Mouse (Mus musculus) c-Kit-positive CD71-negative TER-119-negative erythroid progenitor cells, embryonic 14.5 days (primary cell): ENCODE measurements around the gene Nt5e.

Experiments used
- DNase-seq: peaks from one replicate; pipeline ENCODE4 v3.0.0-alpha.2; 2013; ENCODE audit warnings: low read depth

Nt5e gene

GRCm38 (mm10) chr9:88346857-88347256, 19.9 kb downstream of the Nt5e start:
- no peak for DNase-seq

GRCm38 (mm10) chr9:88348623-88349022, 21.6 kb downstream of the Nt5e start:
- DNase-seq: no peak

- DNase-seq: no peak
These were observed 23.3 kb downstream of the Nt5e start for GRCm38 (mm10) chr9:88350317-88350716.

GRCm38 (mm10) chr9:88351163-88351562, 24.2 kb downstream of the Nt5e start:
- no peak for DNase-seq

- DNase-seq: no peak
These were observed 25.7 kb downstream of the Nt5e start for GRCm38 (mm10) chr9:88352741-88353140.

GRCm38 (mm10) chr9:88353459-88353858, 26.5 kb downstream of the Nt5e start:
- no peak for DNase-seq

- DNase-seq: no peak
These were observed 30.2 kb downstream of the Nt5e start for GRCm38 (mm10) chr9:88357173-88357572.

- DNase-seq: no peak
These were observed 32.1 kb downstream of the Nt5e start for GRCm38 (mm10) chr9:88359140-88359539.

- DNase-seq: no peak
These were observed 34.4 kb downstream of the Nt5e start for GRCm38 (mm10) chr9:88361211-88361909.

GRCm38 (mm10) chr9:88362055-88362850, 35.3 kb downstream of the Nt5e start:
- DNase-seq: no peak

- no peak for DNase-seq
These were observed 36.1 kb downstream of the Nt5e start for GRCm38 (mm10) chr9:88363102-88363501.

- no peak for DNase-seq
These were observed 39.3 kb downstream of the Nt5e start for GRCm38 (mm10) chr9:88366308-88366707.

GRCm38 (mm10) chr9:88366819-88367218, 39.8 kb downstream of the Nt5e start:
- DNase-seq: no peak

GRCm38 (mm10) chr9:88367322-88367721, 40.3 kb downstream of the Nt5e start:
- no peak for DNase-seq

- DNase-seq: no peak
These were observed 40.8 kb downstream of the Nt5e start for GRCm38 (mm10) chr9:88367751-88368150.

- no peak for DNase-seq
These were observed 41.5 kb downstream of the Nt5e start for GRCm38 (mm10) chr9:88368476-88368875.

- no peak for DNase-seq
These were observed 42.7 kb downstream of the Nt5e start for GRCm38 (mm10) chr9:88369666-88370065.

- DNase-seq: no peak
These were observed 44.2 kb downstream of the Nt5e start for GRCm38 (mm10) chr9:88371201-88371600.

GRCm38 (mm10) chr9:88373001-88373400, 46.0 kb downstream of the Nt5e start:
- DNase-seq: no peak

GRCm38 (mm10) chr9:88377483-88377882, 50.5 kb downstream of the Nt5e start:
- DNase-seq: no peak

- no peak for DNase-seq
These were observed 52.1 kb downstream of the Nt5e start for GRCm38 (mm10) chr9:88379057-88379456.

GRCm38 (mm10) chr9:88380076-88380475, 53.1 kb downstream of the Nt5e start:
- peak; percentile 52 for DNase-seq

- DNase-seq: no peak
These were observed 53.5 kb downstream of the Nt5e start for GRCm38 (mm10) chr9:88380542-88380941.
